Mouse (Mus musculus): ENCODE measurements around the gene Ly6g6d.
"Not testable (repeated sequence)": the region's sequence is repeated elsewhere in the genome, so short reads cannot be mapped to it uniquely, and the experiment has no call there.

The Ly6g6d gene

GRCm38 (mm10) chr17:35048932-35049440 lies 28.9 kb downstream of the Ly6g6d start:
- DNase-seq (ENCODE audit: low spot score in 2 of 2) = no peak

GRCm38 (mm10) chr17:35048149-35048931 lies 29.5 kb downstream of the Ly6g6d start:
- DNase-seq (ENCODE audit: low spot score in 2 of 2) = peak; percentile 41 to 69

DNA sequence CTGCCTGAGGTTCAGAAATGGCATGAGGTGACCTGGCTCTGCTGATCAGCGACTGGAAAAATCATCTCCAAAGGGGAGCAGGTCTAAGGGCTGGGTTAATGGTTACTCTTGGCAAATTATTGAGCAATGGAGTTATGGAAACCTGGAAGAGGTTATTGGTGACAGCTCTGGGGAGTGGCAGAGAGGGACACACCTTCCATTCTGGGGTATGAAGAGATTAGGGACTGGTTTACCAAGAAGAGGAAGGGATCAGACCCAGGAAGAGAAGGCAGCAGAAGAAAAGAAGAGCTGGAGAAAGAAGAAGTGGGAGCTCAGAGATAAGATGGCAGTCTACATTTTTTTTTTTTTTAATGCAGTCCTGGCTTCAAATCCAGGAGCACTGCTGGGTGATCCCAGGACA lies 30.2 kb downstream of the Ly6g6d start:
- DNase-seq (ENCODE audit: low spot score in 2 of 2) = no peak

- peak; percentile 98 for DNase-seq (ENCODE audit: low spot score in 2 of 2)
Measured at GRCm38 (mm10) chr17:35046681-35047455, 31.0 kb downstream of the Ly6g6d start, which contains the start of gene Msh5. TSS of gene Msh5 (minus strand) at chr17:35046745.

DNA sequence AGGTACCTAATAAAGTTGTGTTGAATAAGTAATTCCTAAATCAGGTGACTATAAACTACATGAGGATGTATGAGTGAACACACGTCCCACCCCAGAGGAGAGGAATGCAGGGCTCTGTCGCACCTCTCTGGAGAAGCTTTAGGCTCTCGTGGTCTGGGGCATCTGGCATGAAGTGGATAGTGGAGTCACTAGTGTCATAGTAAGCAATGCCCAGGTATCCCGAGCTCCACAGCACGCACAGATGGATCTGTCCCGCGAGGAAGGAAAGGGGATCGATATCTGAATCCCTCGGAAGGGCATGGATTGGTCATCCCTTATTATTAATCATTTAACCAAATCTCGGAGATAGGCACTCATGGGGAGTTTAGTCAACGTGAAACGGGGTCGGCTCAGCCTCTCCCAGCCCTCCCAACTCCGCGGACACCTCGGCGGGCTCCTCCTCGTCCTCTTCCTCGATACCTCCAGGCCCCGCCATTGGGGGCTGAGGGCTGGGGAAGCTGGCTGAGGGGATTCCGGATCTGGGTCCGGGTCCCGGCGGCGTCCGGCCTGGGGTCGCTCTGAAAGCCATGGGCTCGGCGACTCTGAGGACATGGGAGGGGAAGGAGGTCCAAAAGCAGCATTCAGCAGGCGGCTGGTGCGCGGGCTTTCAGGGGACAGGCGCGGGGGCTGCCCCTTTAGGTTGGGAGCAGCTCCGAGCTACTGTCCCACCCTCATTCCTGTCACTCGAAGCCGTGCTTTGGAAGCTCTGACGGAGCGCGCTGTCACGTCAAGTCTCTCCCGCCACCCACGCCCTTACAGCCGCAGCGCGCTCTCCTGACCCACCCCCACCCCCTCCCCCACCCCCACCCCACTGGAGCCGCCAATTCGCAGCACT lies 31.8 kb downstream of the Ly6g6d start:
- DNase-seq (ENCODE audit: low spot score in 2 of 2) = peak in 1 of 2 experiments; percentile 71

DNA sequence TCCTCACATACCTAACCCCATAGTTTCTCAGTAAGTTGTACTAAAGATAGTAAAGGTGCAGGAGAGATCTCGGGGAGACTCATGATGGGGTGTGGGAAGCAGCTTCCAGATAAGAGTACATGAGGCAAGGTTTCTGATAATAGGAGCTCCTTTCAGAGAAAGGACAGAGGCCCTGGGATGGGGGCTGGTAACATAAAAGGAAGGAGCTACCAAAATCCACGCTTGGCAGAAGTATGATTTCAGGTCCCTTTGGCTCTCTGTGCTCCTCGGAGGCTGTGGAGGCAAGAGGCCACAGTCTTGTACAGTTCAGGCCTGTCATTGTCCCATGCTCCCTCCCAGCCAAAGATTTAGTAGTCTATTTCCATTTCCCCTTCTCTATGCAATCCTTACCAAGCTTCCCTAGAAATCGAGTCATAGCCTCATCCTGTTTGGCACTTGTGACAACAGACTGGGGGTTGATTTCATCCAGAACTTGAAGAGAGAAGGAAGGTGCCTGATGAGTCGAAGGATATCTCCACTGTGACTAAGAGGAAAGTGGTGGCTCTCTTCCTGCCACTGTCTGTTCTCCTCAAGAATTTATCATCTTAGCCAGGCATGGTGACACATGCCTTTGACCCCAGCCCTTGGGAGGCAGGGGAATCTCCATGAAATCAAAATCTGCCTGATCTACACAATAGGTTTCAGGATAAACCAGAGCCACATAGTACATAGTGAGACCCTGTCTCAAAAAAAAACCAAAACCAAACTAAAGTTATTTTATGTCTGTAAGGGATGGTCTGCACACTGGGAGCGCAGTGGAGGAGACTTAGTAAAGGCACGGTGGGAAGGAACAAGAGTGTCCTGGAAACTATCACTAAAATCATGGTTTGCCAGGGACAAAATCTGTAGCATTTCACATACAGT lies 32.7 kb downstream of the Ly6g6d start:
- DNase-seq (ENCODE audit: low spot score in 2 of 2) = no peak

GRCm38 (mm10) chr17:35043794-35044193 lies 34.1 kb downstream of the Ly6g6d start:
- DNase-seq (ENCODE audit: low spot score in 2 of 2) = no peak

DNA sequence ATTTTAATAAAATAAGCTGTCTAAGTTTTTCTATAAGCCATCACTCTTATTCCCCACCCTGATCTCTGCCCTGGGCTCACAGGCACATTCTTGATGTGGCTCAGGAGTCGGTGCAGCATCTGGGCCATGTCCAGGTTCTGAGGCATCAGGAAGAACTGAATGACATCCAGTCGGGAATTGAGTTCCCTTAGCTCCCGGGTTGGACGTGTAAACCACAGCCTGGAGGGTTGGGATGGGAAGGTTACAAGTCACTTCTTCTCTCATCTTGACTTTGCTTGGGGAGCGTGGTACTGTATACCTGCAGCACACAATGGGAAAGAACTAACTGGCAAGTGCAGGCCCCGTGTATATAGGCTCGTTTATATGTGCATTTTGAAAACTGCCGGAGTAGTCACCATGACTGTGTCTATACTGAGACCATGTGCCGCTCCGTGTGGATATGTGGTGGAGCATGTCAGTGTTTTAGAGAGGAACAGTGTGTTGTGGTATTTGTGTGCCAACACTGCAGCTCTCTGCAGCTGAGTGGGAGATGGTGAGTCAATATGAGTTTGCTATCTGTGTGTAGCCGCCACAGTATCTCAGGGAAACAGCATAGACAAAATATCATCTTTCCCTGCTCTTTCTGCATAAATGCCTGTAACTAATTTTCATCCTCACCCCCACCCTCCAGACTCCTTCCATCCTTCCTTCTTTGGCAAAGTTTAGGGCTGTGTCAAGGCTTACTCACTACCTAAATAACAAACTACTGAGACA lies 38.6 kb downstream of the Ly6g6d start:
- no peak for DNase-seq (ENCODE audit: low spot score in 2 of 2)

- no peak for DNase-seq (ENCODE audit: low spot score in 2 of 2)
Measured at GRCm38 (mm10) chr17:35034896-35035295, 43.0 kb downstream of the Ly6g6d start.

DNA sequence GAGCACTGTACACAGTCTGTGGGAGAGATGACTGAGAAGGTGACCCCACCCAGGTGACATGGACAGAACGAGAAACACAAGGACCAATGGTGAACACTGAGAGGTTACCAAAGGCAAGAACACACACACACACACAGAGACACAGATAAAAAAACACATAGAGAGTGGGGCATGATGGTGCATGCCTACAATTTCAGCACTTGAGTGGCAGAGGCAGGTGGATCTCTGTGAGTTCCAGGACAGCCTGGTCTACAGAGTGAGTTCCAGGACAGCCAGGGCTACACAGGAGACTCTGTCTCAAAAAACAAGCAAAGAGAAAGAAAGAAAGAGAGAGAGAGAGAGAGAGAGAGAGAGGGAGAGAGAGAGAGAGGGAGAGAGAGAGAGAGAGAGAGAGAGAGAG lies 44.2 kb downstream of the Ly6g6d start:
- DNase-seq (ENCODE audit: low spot score in 2 of 2) = not testable (repeated sequence)

DNA sequence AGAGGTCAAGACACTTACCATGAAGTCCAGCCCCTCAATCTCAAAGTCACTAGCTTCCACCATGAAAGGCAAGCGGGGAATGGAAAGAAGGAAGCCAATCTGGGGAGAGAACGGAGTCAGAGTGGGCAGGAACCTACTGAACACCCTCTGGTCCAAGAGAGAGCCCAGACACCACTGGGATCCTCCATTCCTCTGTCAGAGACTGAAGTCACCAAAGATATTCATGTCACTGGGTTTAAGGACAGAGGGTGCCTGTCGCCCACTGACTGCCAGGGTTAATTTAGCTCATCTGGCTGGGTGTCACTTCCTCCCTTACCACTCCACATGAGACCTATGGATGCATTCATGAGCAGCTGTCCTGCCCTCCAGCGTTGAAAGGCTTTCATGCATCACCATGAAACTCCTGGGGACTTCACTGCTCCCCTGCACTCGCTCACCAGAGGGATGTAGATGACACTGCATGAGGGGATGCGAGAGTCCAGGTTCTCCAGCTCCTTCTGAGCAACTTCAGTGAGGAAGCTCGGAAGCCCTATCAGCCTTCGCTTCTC lies 45.5 kb downstream of the Ly6g6d start:
- peak in 1 of 2 experiments; percentile 63 for DNase-seq (ENCODE audit: low spot score in 2 of 2)

DNA sequence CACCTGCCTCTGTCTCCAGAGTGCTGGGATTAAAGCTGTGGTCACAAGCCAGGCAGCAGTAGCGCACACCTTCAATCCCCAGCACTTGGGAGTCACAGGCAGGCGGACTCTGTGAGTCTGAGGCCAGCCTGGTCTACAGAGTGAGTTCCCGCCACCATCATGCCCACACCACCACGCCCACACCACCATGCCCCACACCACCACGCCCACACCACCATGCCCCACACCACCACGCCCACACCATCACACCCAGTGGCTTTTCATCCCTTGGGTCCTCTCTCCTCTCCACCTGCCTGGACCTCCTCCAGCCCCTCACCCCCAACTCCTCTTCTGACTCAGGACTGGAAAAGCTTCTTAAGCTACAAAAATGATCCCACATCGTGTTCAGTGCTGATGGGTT lies 46.0 kb downstream of the Ly6g6d start:
- DNase-seq (ENCODE audit: low spot score in 2 of 2) = no peak

- DNase-seq (ENCODE audit: low spot score in 2 of 2) = peak in 1 of 2 experiments; percentile 61
Measured at GRCm38 (mm10) chr17:35031272-35031671, 46.6 kb downstream of the Ly6g6d start.

DNA sequence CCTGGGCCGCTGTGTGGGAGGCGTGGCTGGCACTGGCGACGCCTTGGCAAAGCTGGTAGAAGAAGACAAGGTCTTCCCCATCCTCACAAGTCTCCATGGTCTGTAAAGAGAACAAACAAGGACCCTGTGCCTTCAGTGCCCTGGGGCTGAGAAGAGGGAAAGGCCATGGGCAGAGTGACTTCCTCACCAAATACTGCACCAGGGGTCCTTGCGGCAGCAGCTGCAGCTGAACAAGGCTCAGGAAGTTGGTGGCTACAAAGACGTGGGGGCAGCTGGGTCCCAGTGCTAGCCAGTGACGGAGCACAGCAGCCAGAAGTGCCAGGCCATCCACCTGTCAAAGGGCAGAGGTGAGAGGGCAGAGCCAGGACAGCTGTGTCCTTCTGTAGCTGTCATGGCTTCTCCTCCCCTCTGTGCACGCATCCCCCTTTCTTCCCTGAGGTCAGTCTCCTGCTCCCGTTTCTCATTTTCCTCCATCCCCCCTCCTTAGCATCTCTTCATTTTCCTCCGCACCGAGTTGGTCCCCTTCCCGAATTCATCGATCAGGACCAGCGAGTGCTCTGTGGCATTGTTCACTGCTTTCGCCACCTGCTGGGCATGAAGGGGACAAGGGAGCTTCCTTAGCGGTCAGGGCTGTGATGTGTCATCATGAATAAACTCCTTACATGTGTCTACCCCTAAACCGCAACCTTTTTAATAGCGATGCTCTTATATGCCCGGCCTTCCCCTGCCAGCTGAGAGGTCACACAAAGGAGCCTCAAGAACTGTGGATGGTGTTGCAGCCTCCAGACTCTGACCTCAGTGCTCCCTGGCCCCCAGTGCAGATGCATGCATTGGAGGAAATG lies 48.0 kb downstream of the Ly6g6d start:
- DNase-seq (ENCODE audit: low spot score in 2 of 2) = peak in 1 of 2 experiments; percentile 73

- DNase-seq (ENCODE audit: low spot score in 2 of 2) = no peak
Measured at GRCm38 (mm10) chr17:35028315-35028714, 49.5 kb downstream of the Ly6g6d start.

GRCm38 (mm10) chr17:35027277-35028068 lies 50.4 kb downstream of the Ly6g6d start, which contains the start of gene Sapcd1:
TSS of gene Sapcd1 (minus strand) at chr17:35028016.
- DNase-seq (ENCODE audit: low spot score in 2 of 2) = peak; percentile 43 to 73

DNA sequence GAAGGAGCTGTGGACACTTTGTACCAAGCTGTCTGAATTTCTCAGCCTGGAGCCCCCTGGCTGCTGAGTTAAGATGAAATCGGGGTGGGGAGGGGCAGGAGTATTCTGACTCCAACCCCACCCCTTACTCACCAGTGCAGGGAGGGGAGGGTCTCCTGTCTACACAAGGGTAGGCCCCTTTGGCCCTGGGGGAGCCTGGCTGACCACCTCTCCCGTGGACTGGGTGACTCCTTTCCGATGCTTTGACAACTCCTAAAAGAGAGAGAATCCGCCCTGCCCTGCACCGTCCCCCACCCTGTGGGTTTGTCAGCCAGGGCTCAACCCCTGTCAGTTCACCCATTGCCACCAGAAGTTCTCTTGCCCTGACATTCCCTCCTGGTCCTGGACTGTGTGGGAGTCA lies 51.7 kb downstream of the Ly6g6d start:
- peak in 1 of 2 experiments; percentile 61 for DNase-seq (ENCODE audit: low spot score in 2 of 2)
